Mouse (Mus musculus): ENCODE measurements around the gene Tex21. TPM values are rescaled to one million over a fixed set of nuclear protein-coding genes. Genes with fewer than 3 reads are reported as not detected.
"Not testable (repeated sequence)": the region's sequence is repeated elsewhere in the genome, so short reads cannot be mapped to it uniquely, and the experiment has no call there.

Gene Tex21
- polyA plus RNA-seq, 1 experiment from 2014 or later, result not detected

DNA sequence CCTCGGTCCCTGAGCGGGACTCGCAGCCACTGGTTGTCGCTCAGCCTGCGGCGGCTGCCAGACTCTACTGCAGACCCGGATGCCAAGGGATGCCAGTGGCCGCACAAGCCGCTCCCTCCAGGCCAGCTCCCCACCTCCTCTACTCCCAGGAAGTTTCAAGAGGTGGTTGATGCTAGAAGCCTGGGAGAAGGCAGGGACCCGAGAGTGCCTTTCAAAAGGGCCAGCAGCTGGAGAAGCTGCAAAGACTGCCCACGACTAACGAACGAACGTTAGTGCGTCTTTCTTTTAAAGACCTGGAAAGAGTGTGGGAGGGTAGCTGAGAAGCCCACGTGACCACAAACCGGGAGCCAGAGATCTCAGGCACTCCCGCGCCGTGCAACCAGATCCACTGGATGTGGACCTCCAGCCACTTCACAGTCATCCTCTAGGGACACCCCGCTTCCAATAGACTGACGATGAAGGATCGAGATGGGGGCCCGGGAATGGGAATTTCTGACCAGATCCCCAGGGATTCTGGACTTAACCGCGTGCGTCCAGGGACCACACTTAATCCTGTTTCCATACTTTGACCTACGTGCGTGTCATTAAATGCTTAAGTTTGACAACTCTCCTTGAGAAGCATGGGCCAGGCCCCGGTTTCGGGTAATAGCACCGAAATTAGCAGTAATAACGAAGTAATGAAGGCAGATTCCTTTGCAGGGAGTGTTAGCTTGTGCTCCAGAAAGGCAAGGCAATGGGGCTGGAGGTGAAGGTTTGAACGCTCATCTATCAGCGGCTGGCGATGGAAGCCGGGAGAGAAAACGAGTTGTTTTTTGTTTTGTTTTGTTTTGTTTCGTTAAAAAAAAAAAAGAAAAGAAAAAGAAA, 69.3 kb downstream of the Tex21 start, which contains the start of gene Esr2:
TSS of gene Esr2 (minus strand) at position 260 of the 864 bp plus-strand sequence.
- no peaks in the 10 kb centered on the region for H3K9me3 ChIP-seq
- H3K4me1 ChIP-seq, result 0 out of 2 replicates have a peak, but pooled peaks cover 3% of the 10 kb centered on the region
- H3K36me3 ChIP-seq, result no peaks in the 10 kb centered on the region
- ATAC-seq (ENCODE audit: insufficient number of reproducible peaks, insufficient read depth, low FRiP score, low TSS enrichment), result peak; percentile 67
- peak within 1 kb of the TSS; percentile 44 for H3K4me3 ChIP-seq
- H3K9ac ChIP-seq, result peak within 1 kb of the TSS; percentile 52
- H3K4me2 ChIP-seq (replicated peaks), result peak within 1 kb of the TSS; percentile 94
- H3K27me3 ChIP-seq, result no peaks in the 10 kb centered on the region
- H3K27ac ChIP-seq, result no peak within 1 kb of the TSS
- 1% methylated on average over 39 of the region's 39 CpGs for WGBS

DNA sequence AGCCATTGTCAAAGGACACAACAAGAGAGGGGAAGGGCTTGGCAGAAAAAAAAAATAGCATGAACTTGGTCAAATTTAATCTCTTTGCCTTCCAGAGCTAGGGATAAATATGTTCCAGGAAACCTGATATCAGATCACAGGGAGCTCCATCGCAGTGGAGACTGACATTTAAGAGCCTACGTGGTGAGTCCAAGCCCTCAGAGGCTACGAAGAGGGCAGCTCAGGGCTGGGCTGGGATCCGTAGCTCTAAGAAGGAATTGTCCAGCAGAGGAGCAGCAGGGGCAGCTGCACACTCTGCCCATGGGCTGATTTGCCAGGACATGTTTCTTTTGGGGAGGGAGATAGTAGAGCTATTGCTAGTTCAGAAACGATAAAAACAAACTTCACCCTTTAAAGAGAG, 80.9 kb downstream of the Tex21 start:
- no peak overlapping the region for H3K9ac ChIP-seq
- H3K4me1 ChIP-seq, result 0 out of 2 replicates have a peak, but pooled peaks cover 6% of the 10 kb centered on the region
- H3K36me3 ChIP-seq, result no peaks in the 10 kb centered on the region
- H3K4me3 ChIP-seq, result no peak overlapping the region
- no peaks in the 10 kb centered on the region for H3K27me3 ChIP-seq
- 24% methylated on average over 5 of the region's 5 CpGs for WGBS
- H3K4me2 ChIP-seq (replicated peaks), result no peak overlapping the region
- no peak overlapping the region for H3K27ac ChIP-seq
- no peak for ATAC-seq (ENCODE audit: insufficient number of reproducible peaks, insufficient read depth, low FRiP score, low TSS enrichment)
- no peaks in the 10 kb centered on the region for H3K9me3 ChIP-seq

GRCm38 (mm10) chr12:76152389-76152788, 94.2 kb downstream of the Tex21 start:
- H3K9me3 ChIP-seq; H3K27ac ChIP-seq; H3K4me1 ChIP-seq; ATAC-seq (ENCODE audit: insufficient number of reproducible peaks, insufficient read depth, low FRiP score, low TSS enrichment); H3K27me3 ChIP-seq; H3K36me3 ChIP-seq: not testable (repeated sequence)
- 13% methylated on average over 30 of the region's 30 CpGs for WGBS
- Histone ChIP-seq H3K9ac (peak overlapping the region; percentile 38; the same call in 1 of the 2 replicates), H3K4me3 (peak overlapping the region; percentile 36), H3K4me2 (replicated peaks) (peak overlapping the region; percentile 60)

Other genes with a start within 250 kb of the Tex21 start
- 0.64 and 0.80 TPM in 2 replicates for gene Esr2, start 69.5 kb downstream of the Tex21 start, polyA plus RNA-seq (2016; fragmentation: Nextera tagmentation; extraction: Ambion mirVana)
- gene Mthfd1, start 8.6 kb upstream of the Tex21 start, polyA plus RNA-seq (2016; fragmentation: Nextera tagmentation; extraction: Ambion mirVana), result 76.5 and 76.6 TPM in 2 replicates
- 1.9 and 2.3 TPM in 2 replicates for gene Akap5, start 78.1 kb upstream of the Tex21 start, polyA plus RNA-seq (2016; fragmentation: Nextera tagmentation; extraction: Ambion mirVana)
- 20.6 and 22.4 TPM in 2 replicates for gene Zbtb25, start 122.9 kb upstream of the Tex21 start, polyA plus RNA-seq (2016; fragmentation: Nextera tagmentation; extraction: Ambion mirVana)
- 11.0 and 11.7 TPM in 2 replicates for gene Zbtb1, start 123.5 kb upstream of the Tex21 start, polyA plus RNA-seq (2016; fragmentation: Nextera tagmentation; extraction: Ambion mirVana)
- gene Hspa2, start 157.4 kb upstream of the Tex21 start, polyA plus RNA-seq (2016; fragmentation: Nextera tagmentation; extraction: Ambion mirVana), result 4.4 and 5.6 TPM in 2 replicates
- 2.0 and 2.1 TPM in 2 replicates for gene Ppp1r36, start 170.8 kb upstream of the Tex21 start, polyA plus RNA-seq (2016; fragmentation: Nextera tagmentation; extraction: Ambion mirVana)